Mouse (Mus musculus) adrenal gland, adult 2 months (tissue): ENCODE data around the gene Ctps2. TPM values are rescaled to one million over a fixed set of nuclear protein-coding genes. Genes with fewer than 3 reads are reported as not detected.

Source experiments
- DNase-seq: peaks from one replicate; pipeline ENCODE4 v3.0.0; 2021
- microRNA-seq, 2 experiments: library from miRNA; unstranded; fragments of <30 nt; microRNA quantifications; one replicate each; pipeline ENCODE4 v1.2.0; 2021
- polyA plus RNA-seq: library from polyadenylated mRNA; depleted of rRNA; stranded (reverse); fragments of >200 nt; gene quantifications from 2 replicates; pipeline ENCODE4 v1.2.3, GENCODE M21; 2012; rRNA removed
- total RNA-seq, 2 experiments: library from RNA; stranded (reverse); gene quantifications; 2 replicates each; pipeline ENCODE4 v1.2.3; 2021

Ctps2 gene
- total and polyA plus RNA-seq, 3 experiments, result 8.5 to 72.6 (median 57.2) TPM

- no peak for DNase-seq
Observed at GRCm38 (mm10) chrX:162976194-162976593, 75.2 kb downstream of the Ctps2 start.

GRCm38 (mm10) chrX:162986876-162987495, 85.9 kb downstream of the Ctps2 start:
- DNase-seq, result no peak

GRCm38 (mm10) chrX:162991396-162991795, 90.4 kb downstream of the Ctps2 start:
- no peak for DNase-seq

- DNase-seq, result no peak
Observed at GRCm38 (mm10) chrX:162992121-162992520, 91.1 kb downstream of the Ctps2 start.

GRCm38 (mm10) chrX:163027864-163028263, 126.8 kb downstream of the Ctps2 start:
- DNase-seq, result no peak

GRCm38 (mm10) chrX:163038767-163039166, 137.7 kb downstream of the Ctps2 start:
- DNase-seq, result no peak

- no peak for DNase-seq
Observed at GRCm38 (mm10) chrX:163042771-163043170, 141.7 kb downstream of the Ctps2 start.

- no peak for DNase-seq
Observed at GRCm38 (mm10) chrX:163063936-163064335, 162.9 kb downstream of the Ctps2 start.

Small RNA genes lying within 50 kb of the gene (microRNA-seq; reads per million reads assigned to microRNA genes)
- gene Mir3473a, result 0 reads per million in 2 experiments

Other genes with a start within 250 kb of the Ctps2 start
- 100 to 1,000 TPM; 148 to 163 TPM for gene Rbbp7, start 140.8 kb upstream of the Ctps2 start, total RNA-seq
- 19.1 and 27.3 TPM in 2 replicates for gene Rbbp7, start 140.8 kb upstream of the Ctps2 start, polyA plus RNA-seq
- 10 to 100 TPM; 19.5 to 23.9 TPM for gene Txlng, start 71.8 kb upstream of the Ctps2 start, total RNA-seq
- 0.89 and 1.1 TPM in 2 replicates for gene Txlng, start 71.8 kb upstream of the Ctps2 start, polyA plus RNA-seq
- gene Syap1, start 12.8 kb upstream of the Ctps2 start, total RNA-seq, result 10 to 100 TPM; 76.9 to 79.7 TPM
- gene Syap1, start 12.8 kb upstream of the Ctps2 start, polyA plus RNA-seq, result 10.0 and 10.7 TPM in 2 replicates
- not detected for gene S100g, start 63.4 kb downstream of the Ctps2 start, total RNA-seq
- gene S100g, start 63.4 kb downstream of the Ctps2 start, polyA plus RNA-seq, result not detected in 2 replicates